Mouse (Mus musculus): ENCODE measurements around the gene Six4. TPM values are rescaled to one million over a fixed set of nuclear protein-coding genes. Genes with fewer than 3 reads are reported as not detected.
"Not testable (repeated sequence)": the region's sequence is repeated elsewhere in the genome, so short reads cannot be mapped to it uniquely, and the experiment has no call there.

Gene Six4
- 0.54 and 1.3 TPM in 2 replicates for polyA plus RNA-seq (2015; fragmentation: Nextera tagmentation; extraction: Ambion mirVana)

DNA sequence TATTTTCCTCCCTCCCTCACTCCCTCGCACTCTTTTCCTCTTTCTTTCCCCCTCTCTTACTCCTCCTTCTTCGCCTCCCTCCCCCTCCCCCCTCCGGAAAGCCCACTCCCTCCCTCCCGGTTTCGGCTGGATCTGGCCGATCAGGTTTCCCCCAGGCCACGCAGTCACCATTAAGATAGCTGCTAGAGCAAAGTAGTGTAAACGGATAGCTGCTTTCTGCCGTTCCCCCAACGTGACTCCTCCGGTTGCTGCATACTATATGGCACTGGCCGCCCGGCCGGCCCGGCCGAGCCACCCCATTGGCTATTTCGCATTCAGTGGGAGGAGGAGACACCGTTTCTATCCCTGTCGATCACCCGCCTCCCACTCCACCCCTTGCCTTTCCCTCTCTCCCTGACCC lies at the start of gene Six4:
Gene Six4 (minus strand): TSS at position 261 of the 400 bp plus-strand sequence.
- Histone ChIP-seq H3K27me3 (replicated peaks) (peaks cover 18% of the 10 kb centered on the region; the same call in 1 of the 2 replicates), H3K4me3 (replicated peaks) (peak within 1 kb of the TSS; percentile 64), H3K27ac (replicated peaks) (no peak within 1 kb of the TSS; the same call in 1 of the 2 replicates), H3K9ac (replicated peaks) (peak within 1 kb of the TSS; percentile 61), H3K36me3 (no peaks in the 10 kb centered on the region), H3K4me2 (peak within 1 kb of the TSS; percentile 99), H3K9me3 (replicated peaks) (no peaks in the 10 kb centered on the region), H3K4me1 (peaks cover 29% of the 10 kb centered on the region)
- ATAC-seq (ENCODE audit: low FRiP score), result peak; percentile 88
- WGBS, result under 1% methylated on average over 20 of the region's 20 CpGs

DNA sequence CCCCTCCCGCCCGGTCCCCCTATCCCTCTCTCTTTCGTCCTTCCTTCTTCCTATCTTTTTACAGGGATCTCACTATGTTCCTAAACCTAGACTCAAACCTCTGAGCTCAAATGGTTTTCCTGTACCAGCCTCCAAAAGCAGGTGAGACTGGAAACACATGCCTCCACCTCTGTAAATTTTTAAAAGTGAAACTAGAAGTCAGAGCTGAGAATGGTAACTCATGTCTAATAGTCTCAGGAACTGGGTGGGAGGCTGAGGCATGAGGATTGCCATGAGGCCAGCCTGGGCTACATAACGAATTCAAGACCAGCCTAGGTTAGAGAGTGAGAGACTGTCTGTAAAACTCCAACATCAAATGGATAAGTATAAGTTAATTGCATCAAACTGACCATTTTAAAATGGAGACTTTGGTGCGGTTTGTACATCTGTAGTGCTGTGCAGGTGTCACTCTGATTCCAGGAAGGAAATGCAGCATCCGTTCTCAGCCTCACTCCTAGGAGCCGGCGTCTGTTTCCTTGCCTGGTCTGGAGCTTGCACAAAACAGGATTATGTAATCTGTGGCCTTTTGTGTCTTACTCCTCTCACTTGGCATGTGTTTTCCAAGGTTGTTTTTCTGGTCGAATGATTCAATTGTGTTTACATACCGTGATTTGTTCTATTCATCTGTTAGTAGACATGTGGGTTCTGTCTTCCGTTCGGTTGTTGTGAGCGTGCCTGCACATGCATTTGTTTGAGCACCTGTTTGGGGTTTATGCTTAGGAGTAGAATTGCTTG lies 49.3 kb upstream of the Six4 start:
- H3K9ac ChIP-seq (replicated peaks), result no peak overlapping the region
- H3K27me3 ChIP-seq (replicated peaks), result no peaks in the 10 kb centered on the region
- H3K4me1 ChIP-seq, result no peaks in the 10 kb centered on the region
- no peaks in the 10 kb centered on the region for H3K9me3 ChIP-seq (replicated peaks)
- no peak overlapping the region for H3K27ac ChIP-seq (replicated peaks)
- no peak overlapping the region for H3K4me2 ChIP-seq
- no peak overlapping the region for H3K4me3 ChIP-seq (replicated peaks)
- no peak for ATAC-seq (ENCODE audit: low FRiP score)
- 66% methylated on average over 13 of the region's 13 CpGs for WGBS
- H3K36me3 ChIP-seq, result no peaks in the 10 kb centered on the region

DNA sequence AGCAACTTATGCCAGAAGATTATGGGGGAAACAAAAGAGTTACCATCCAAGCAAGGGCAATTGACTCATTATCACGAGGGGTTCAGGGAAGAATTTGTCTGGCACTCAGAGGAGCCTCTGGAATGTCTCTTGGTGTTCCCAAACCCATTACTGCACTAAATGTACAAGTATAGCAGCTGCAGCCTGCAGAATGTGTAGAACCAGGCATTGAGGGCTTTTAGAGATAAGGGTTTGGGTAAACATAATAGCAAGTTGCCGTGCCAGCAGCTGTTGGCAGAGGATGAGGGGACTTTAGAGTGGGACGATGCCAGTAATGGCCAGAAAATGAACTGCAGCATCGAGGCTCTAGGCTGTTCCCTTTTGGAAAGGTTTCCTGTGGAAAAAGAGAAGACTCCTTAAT lies 47.1 kb upstream of the Six4 start:
- 53% methylated on average over 4 of the region's 4 CpGs for WGBS
- H3K4me2 ChIP-seq, result no peak overlapping the region
- H3K9ac ChIP-seq (replicated peaks), result no peak overlapping the region
- no peaks in the 10 kb centered on the region for H3K36me3 ChIP-seq
- no peaks in the 10 kb centered on the region for H3K4me1 ChIP-seq
- H3K27me3 ChIP-seq (replicated peaks), result no peaks in the 10 kb centered on the region
- H3K4me3 ChIP-seq (replicated peaks), result no peak overlapping the region
- H3K9me3 ChIP-seq (replicated peaks), result no peaks in the 10 kb centered on the region
- H3K27ac ChIP-seq (replicated peaks), result no peak overlapping the region
- ATAC-seq (ENCODE audit: low FRiP score), result no peak

DNA sequence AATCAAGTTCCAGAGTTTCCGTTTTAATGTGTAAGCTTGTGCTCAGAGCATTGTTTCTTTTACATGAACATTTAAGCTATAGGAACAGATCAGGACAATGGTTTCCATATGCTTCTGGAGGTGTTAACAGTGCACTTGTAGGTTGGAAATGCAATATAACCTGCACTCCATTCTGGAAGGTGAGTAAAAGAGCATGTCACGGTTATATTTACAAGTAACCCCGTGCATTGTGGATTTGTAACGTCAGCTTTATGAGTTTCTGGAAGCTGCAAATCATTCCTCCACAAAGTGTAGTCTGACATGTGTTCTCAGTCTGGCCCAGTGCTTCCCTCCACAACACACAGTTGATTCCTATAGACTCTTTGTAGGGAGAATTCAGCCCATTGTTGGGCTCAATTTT lies 40.9 kb upstream of the Six4 start:
- Histone ChIP-seq H3K4me1 (no peaks in the 10 kb centered on the region), H3K9ac (replicated peaks) (no peak overlapping the region), H3K4me2 (no peak overlapping the region), H3K9me3 (replicated peaks) (no peaks in the 10 kb centered on the region), H3K27me3 (replicated peaks) (no peaks in the 10 kb centered on the region), H3K4me3 (replicated peaks) (no peak overlapping the region), H3K27ac (replicated peaks) (no peak overlapping the region), H3K36me3 (no peaks in the 10 kb centered on the region)
- 60% methylated on average over 4 of the region's 4 CpGs for WGBS
- no peak for ATAC-seq (ENCODE audit: low FRiP score)

DNA sequence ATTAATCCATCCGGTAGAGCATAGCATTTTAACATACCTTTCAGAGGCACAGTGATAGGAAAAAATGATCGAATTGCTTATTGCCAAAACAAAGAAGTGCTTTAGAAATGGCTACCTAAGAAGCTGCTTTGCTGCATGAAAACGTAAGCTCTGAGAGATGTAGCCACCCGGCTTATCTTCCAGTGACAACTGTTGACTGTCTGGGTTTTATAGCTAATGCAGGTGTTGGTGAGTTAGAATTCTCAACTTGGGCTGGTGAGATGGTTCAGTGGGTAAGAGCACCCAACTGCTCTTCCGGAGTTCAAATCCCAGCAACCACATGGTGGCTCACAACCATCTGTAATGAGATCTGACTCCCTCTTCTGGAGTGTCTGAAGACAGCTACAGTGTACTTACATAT lies 37.8 kb upstream of the Six4 start:
- H3K4me1 ChIP-seq; H3K36me3 ChIP-seq; H3K9ac ChIP-seq (replicated peaks): not testable (repeated sequence)

GRCm38 (mm10) chr12:73147236-73147635 lies 34.0 kb upstream of the Six4 start:
- Histone ChIP-seq H3K4me1 (no peaks in the 10 kb centered on the region), H3K4me2 (no peak overlapping the region), H3K36me3 (no peaks in the 10 kb centered on the region), H3K4me3 (replicated peaks) (no peak overlapping the region), H3K27me3 (replicated peaks) (no peaks in the 10 kb centered on the region), H3K27ac (replicated peaks) (no peak overlapping the region), H3K9ac (replicated peaks) (no peak overlapping the region), H3K9me3 (replicated peaks) (no peaks in the 10 kb centered on the region)
- WGBS, result 82% methylated on average over 3 of the region's 3 CpGs
- no peak for ATAC-seq (ENCODE audit: low FRiP score)

More for the DNA sequence above, 37.8 kb upstream of the Six4 start:
- not testable (repeated sequence) for ATAC-seq (ENCODE audit: low FRiP score); H3K4me2 ChIP-seq; H3K27ac ChIP-seq (replicated peaks); H3K9me3 ChIP-seq (replicated peaks); H3K4me3 ChIP-seq (replicated peaks); H3K27me3 ChIP-seq (replicated peaks)
- 94% methylated on average over 5 of the region's 5 CpGs for WGBS

- no peak overlapping the region for H3K4me2 ChIP-seq
- no peaks in the 10 kb centered on the region for H3K36me3 ChIP-seq
- no peak overlapping the region for H3K9ac ChIP-seq (replicated peaks)
- H3K4me1 ChIP-seq, result no peaks in the 10 kb centered on the region
- WGBS, result 93% methylated on average over 3 of the region's 3 CpGs
- ATAC-seq (ENCODE audit: low FRiP score), result no peak
- no peaks in the 10 kb centered on the region for H3K9me3 ChIP-seq (replicated peaks)
- H3K27ac ChIP-seq (replicated peaks), result no peak overlapping the region
- no peaks in the 10 kb centered on the region for H3K27me3 ChIP-seq (replicated peaks)
- no peak overlapping the region for H3K4me3 ChIP-seq (replicated peaks)
These were observed 27.5 kb upstream of the Six4 start for GRCm38 (mm10) chr12:73140732-73141131.

DNA sequence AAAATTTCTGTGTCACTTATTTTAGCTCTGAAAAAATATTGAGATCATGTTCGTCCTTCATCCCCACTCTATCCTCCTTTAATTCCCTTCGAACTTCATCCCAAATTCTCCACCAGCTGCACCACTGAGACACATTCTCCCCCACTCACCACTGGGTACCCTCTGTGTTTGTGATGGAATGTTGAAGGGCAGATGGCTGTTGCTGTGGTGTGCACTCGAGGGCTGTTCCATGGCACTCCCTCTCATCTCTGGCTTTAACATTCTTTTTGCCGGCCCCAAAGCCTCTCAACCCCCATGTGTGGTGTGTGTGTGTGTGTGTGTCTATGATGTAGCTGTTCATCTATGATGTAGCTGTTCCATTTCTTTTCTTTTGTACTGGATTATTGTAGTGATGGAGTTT lies 12.0 kb upstream of the Six4 start:
- Histone ChIP-seq H3K9ac (replicated peaks) (no peak overlapping the region), H3K27ac (replicated peaks) (no peak overlapping the region), H3K4me2 (no peak overlapping the region; the same call in 1 of the 2 replicates), H3K4me1 (peaks cover 17% of the 10 kb centered on the region), H3K4me3 (replicated peaks) (no peak overlapping the region), H3K27me3 (replicated peaks) (no peaks in the 10 kb centered on the region), H3K36me3 (no peaks in the 10 kb centered on the region), H3K9me3 (replicated peaks) (no peaks in the 10 kb centered on the region)
- WGBS, result 76% methylated on average over 4 of the region's 4 CpGs
- ATAC-seq (ENCODE audit: low FRiP score), result no peak

DNA sequence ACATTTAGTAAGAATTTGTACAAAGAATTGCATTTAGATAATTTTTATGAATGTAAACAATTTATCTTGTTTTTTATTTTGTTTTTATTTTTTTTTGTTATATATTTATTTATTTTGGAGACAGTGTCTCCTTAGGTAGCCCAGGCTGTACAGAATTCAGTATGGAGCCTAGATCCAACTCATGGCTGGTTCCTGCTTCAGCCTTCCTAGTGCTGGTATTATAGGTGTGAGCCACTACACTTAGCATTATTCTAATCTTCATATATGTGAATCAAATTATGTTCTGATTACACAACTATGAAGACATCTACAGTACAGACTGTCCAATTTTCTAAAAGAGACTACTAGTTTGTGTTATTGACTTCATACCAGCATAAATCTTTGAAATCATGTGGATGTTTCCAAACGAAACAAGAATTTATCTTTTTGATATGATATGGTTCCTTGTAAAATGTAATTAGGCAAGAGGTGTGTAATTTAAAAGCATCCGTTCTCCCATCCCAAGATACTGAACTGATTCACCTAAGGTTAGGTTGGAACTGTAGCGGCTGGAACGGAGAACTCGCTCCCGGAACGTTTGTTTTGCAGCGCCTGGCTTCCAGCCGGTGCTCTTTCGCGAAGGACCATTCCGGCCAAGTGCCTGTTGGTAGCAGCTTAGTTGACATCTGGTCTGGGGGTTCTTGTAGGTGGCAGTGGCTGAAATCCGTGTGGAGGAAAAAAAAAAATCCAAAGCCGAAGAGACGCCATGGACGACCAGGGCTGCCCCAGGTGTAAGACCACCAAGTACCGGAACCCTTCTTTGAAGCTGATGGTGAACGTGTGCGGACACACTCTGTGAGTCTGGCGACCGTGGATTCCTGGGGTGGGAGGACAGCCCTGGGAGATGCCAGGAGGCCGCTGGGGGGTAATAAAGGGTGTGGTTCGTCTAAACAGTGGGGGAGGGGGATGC lies 10.1 kb upstream of the Six4 start, which contains the start of gene Mnat1:
Gene Mnat1 (plus strand): TSS at position 625 of the 949 bp plus-strand sequence.
- no peaks in the 10 kb centered on the region for H3K36me3 ChIP-seq
- peak within 1 kb of the TSS; percentile 57 for H3K4me2 ChIP-seq
- H3K27ac ChIP-seq (replicated peaks), result 0 out of 2 replicates have a peak within 1 kb of the TSS, but pooled peaks have one; percentile 66
- H3K4me1 ChIP-seq, result peaks cover 17% of the 10 kb centered on the region
- peak within 1 kb of the TSS; percentile 80 for H3K4me3 ChIP-seq (replicated peaks)
- H3K9ac ChIP-seq (replicated peaks), result peak within 1 kb of the TSS; percentile 83
- no peaks in the 10 kb centered on the region for H3K9me3 ChIP-seq (replicated peaks)
- H3K27me3 ChIP-seq (replicated peaks), result no peaks in the 10 kb centered on the region
- 1% methylated on average over 23 of the region's 23 CpGs for WGBS
- peak; percentile 72 for ATAC-seq (ENCODE audit: low FRiP score)

DNA sequence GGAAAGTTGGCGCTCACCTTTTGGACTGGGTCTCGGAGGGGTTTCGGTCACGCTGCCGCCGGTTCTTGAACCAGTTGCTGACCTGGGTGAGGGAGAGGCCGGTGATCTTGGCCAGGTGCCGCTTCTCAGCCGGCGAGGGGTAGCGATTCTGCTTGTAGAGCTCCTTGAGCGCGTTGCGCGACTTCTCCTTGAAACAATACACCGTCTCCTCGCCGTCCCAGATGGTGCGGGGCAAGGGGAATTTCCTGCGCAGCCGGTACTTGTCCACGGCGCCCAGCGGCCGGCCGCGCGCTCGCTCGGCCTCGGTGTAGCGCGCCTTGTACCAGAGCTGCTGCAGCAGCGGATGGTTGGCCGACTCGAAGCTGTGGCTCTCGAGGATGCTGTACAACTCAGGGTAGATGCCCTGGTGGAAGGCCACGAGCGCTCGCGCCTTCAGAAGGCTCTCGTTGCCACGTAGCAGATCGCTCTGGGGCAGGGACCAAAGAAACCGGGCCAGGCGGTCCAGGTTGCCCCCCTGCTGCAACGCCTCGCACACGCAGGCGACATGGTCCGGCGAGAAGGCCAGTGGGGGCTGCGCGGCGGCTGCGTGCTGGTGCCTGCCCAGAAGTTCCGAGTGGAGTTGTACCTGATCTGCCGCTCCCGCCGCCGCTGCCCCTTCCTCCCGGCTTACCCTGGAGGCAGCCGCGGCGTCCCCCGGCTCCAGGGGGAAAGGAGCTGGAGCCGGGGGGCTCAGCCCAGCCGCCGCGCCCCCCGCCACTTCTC lies 749 bp downstream of the Six4 start:
- peak overlapping the region; percentile 99 for H3K4me2 ChIP-seq
- H3K4me1 ChIP-seq, result peaks cover 29% of the 10 kb centered on the region
- H3K9ac ChIP-seq (replicated peaks), result peak overlapping the region; percentile 61
- peak overlapping the region; percentile 64 for H3K4me3 ChIP-seq (replicated peaks)
- no peaks in the 10 kb centered on the region for H3K9me3 ChIP-seq (replicated peaks)
- H3K27me3 ChIP-seq (replicated peaks), result peaks cover 18% of the 10 kb centered on the region; the same call in 1 of the 2 replicates
- peak; percentile 78 for ATAC-seq (ENCODE audit: low FRiP score)
- no peaks in the 10 kb centered on the region for H3K36me3 ChIP-seq
- under 1% methylated on average over 65 of the region's 71 CpGs for whole genome bisulfite sequencing
- H3K27ac ChIP-seq (replicated peaks), result no peak overlapping the region; the same call in 1 of the 2 replicates

Measured in neural tube, embryonic 15.5 days (tissue).